Mouse (Mus musculus) heart, embryonic 10.5 days (tissue): ENCODE data around the gene Stoml1. TPM values are rescaled to one million over a fixed set of nuclear protein-coding genes. Genes with fewer than 3 reads are reported as not detected.

Experiments
- DNase-seq: peaks from one replicate; pipeline ENCODE4 v3.0.0-alpha.2; 2017; ENCODE audit warnings: low spot score
- H3K27ac ChIP-seq: fragments of 300-500 bp; sonication (generic); 2 replicates; pipeline ENCODE4 v1.5.1; 2016; ENCODE audit warnings: mild to moderate bottlenecking
- H3K27me3 ChIP-seq: fragments of 300-500 bp; sonication (generic); 2 replicates; pipeline ENCODE4 v1.6.1; 2016; ENCODE audit warnings: mild to moderate bottlenecking; ENCODE audit not compliant: poor library complexity, insufficient read depth, severe bottlenecking
- H3K36me3 ChIP-seq: fragments of 300-500 bp; sonication (generic); 2 replicates; pipeline ENCODE4 v1.6.1; 2016; ENCODE audit warnings: mild to moderate bottlenecking, moderate library complexity
- H3K4me1 ChIP-seq: fragments of 300-500 bp; sonication (generic); 2 replicates; pipeline ENCODE4 v1.6.1; 2016; ENCODE audit warnings: mild to moderate bottlenecking
- H3K4me3 ChIP-seq: fragments of 300-500 bp; sonication (generic); 2 replicates; pipeline ENCODE4 v1.5.1; 2016; ENCODE audit warnings: mild to moderate bottlenecking, moderate library complexity
- H3K9me3 ChIP-seq: fragments of 300-500 bp; sonication (generic); 2 replicates; pipeline ENCODE4 v1.6.1; 2016; ENCODE audit warnings: mild to moderate bottlenecking, moderate library complexity
- WGBS: fragments of 180-500 bp; shearing (Covaris S2); methylation state at CpG from one replicate; pipeline ENCODE4 v1.1.7; 2016; 5-methylcytosine and 5-hydroxymethylcytosine counted together
- polyA plus RNA-seq: library from polyadenylated mRNA; unstranded; fragments of >200 nt; fragmentation: Nextera tagmentation; extraction: Ambion mirVana; gene quantifications from 2 replicates; pipeline ENCODE4 v1.2.1, GENCODE M21; 2016

Stoml1 gene
- 24.2 and 27.0 TPM in 2 replicates for polyA plus RNA-seq

DNA sequence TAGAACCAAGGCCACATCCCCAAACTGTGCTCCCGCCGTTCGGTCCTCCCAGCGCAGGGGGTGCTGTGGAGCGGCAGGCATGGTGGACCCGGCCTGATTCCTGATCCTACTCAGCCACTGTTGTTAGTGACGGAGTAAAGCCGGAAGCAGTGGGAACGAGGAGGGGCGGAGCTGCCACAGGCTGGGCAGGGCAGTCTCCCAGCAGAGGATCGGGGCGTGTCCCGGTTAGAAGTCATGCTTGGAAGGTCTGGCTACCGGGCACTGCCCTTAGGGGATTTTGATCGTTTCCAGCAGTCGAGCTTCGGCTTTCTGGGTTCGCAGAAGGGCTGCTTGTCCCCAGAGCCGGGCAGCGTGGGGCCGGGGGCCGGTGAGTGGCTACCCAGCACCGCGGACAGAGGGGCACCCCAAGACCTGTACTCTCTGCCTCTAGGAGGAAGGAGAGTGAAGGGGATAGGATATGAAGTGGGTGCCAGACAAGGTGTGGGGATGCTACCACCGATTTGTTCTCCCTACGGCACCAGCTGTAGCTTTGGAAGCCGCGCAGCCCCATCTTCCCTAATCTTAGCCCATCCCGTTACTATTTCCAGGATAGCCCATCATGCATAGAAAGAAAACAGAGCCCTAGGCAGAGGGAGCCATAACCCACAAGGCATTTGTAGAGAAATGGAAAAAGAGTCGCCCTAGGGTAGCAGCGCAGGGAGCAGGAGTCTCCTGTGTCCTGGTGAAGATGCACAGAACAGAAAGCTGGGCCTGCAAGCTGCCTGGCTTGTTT is at the start of gene Stoml1:
Gene Stoml1 (plus strand): TSS at position 132 of the 772 bp plus-strand sequence.
- no peaks in the 10 kb centered on the region for H3K27me3 ChIP-seq
- peaks cover 19% of the 10 kb centered on the region for H3K36me3 ChIP-seq
- H3K27ac ChIP-seq: peak within 1 kb of the TSS; percentile 90
- H3K4me1 ChIP-seq: peaks cover 32% of the 10 kb centered on the region
- DNase-seq: peak; percentile 98
- no peaks in the 10 kb centered on the region for H3K9me3 ChIP-seq
- peak within 1 kb of the TSS; percentile 91 for H3K4me3 ChIP-seq
- under 1% methylated on average over 31 of the region's 31 CpGs for WGBS

DNA sequence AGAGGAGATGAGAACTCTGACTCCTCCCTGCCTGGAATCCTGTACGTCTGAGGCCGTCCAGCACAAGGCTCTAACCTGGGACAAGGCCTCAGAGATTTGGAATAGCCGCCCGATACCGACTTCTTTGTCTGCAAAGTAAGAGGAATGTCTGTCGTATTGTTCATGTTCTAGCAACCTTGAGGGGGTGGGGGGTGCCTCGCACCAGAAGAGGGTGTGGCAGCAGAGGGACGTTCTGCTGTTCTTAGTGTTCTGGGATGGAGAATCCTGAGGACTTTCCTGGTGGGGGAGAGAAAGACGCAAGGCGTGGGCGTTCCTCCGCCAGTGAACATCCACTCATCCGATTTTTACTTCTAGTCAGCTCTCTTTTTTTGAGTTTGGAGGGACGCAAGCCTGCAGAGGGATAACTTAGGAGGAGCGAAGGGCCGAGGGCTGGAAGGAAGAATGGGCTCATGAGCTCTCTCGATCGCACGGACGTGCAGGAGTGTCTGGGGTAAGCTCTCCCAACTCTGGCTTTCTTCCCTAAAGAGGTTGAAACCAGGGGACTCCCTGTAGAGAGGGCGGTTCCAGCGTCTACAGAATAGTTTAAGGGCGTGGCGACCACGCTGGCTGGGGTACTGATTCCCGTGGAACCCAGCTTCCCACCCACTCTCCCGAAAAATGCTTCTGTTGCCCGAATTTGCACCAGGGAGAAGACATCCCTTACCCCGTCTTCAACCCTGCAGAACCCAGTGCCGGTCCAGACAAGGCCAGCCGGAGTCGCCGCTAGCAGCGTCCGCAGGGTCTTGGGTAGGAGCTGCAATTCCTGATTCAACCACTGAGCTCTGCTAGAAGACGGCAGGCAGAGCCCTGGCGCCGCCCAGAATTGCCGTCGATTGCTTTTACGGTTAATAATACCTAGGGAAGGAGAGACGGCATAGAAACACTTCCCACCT is 49.2 kb upstream of the Stoml1 start, which contains the start of the genes Islr and Islr2:
Gene Islr (minus strand): TSS at position 791 of the 932 bp plus-strand sequence.
Gene Islr2 (minus strand): TSS at position 804 of the 932 bp plus-strand sequence.
- peak within 1 kb of the TSS; percentile 55 for H3K4me3 ChIP-seq
- peak within 1 kb of the TSS; percentile 26 for H3K27ac ChIP-seq
- H3K4me1 ChIP-seq: peaks cover 43% of the 10 kb centered on the region
- H3K9me3 ChIP-seq: no peaks in the 10 kb centered on the region
- WGBS: 2% methylated on average over 42 of the region's 42 CpGs
- peaks cover 75% of the 10 kb centered on the region for H3K27me3 ChIP-seq
- H3K36me3 ChIP-seq: no peaks in the 10 kb centered on the region
- no peak for DNase-seq

DNA sequence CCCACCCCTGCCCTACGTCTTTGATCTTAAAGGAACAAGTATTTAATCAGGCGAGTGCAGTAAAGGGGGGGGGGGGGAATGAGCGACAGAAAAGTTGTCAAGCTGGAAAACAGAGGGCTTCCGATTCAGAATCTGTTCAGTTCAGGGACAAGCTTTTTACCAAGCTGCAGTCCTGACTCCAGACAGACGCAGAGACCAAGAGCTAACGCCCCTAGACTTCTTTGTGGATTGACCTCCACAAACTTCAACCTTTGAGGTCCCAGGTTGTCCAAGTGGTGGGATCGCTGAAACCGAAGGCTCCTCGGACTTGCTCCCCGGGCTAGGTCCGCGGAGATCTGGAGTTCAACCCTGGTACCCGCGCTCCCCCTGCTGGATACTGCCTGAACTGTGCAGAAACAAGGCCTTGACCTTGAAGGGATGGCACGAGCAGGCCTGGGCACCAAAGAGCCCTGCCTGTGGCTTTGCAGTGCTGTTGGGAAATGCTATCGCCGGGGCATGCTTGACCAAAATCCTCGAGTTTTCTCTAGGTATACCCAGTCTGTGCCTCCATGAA is 48.4 kb upstream of the Stoml1 start:
- Histone ChIP-seq H3K27ac (peak overlapping the region; percentile 26; the same call in 1 of the 2 replicates), H3K4me1 (peaks cover 35% of the 10 kb centered on the region), H3K27me3 (peaks cover 68% of the 10 kb centered on the region), H3K36me3 (no peaks in the 10 kb centered on the region), H3K4me3 (peak overlapping the region; percentile 55), H3K9me3 (no peaks in the 10 kb centered on the region)
- 3% methylated on average over 18 of the region's 18 CpGs for WGBS
- peak; percentile 95 for DNase-seq

DNA sequence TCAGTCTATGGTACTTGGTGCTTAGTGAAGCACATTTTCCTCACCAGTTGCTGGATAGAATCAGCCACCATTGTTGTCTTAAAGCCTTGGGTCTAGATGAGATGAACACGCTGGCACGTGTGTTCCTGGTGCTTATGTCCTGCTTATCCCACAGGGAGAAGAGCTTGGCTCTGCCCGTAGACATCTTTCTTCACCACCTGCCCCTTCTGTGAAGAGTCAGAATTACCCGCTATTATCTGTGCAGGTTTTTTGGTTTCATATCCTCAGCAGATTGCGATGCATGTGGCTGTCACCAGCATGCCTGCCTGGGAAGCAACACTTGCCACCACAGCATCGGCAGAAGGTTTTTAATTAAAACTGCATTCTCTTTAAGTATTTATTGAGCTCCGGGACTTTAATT is 47.0 kb upstream of the Stoml1 start:
- 86% methylated on average over 7 of the region's 7 CpGs for WGBS
- DNase-seq: no peak
- Histone ChIP-seq H3K4me1 (peaks cover 40% of the 10 kb centered on the region), H3K36me3 (no peaks in the 10 kb centered on the region), H3K27me3 (peaks cover 53% of the 10 kb centered on the region), H3K4me3 (no peak overlapping the region), H3K27ac (no peak overlapping the region), H3K9me3 (no peaks in the 10 kb centered on the region)

DNA sequence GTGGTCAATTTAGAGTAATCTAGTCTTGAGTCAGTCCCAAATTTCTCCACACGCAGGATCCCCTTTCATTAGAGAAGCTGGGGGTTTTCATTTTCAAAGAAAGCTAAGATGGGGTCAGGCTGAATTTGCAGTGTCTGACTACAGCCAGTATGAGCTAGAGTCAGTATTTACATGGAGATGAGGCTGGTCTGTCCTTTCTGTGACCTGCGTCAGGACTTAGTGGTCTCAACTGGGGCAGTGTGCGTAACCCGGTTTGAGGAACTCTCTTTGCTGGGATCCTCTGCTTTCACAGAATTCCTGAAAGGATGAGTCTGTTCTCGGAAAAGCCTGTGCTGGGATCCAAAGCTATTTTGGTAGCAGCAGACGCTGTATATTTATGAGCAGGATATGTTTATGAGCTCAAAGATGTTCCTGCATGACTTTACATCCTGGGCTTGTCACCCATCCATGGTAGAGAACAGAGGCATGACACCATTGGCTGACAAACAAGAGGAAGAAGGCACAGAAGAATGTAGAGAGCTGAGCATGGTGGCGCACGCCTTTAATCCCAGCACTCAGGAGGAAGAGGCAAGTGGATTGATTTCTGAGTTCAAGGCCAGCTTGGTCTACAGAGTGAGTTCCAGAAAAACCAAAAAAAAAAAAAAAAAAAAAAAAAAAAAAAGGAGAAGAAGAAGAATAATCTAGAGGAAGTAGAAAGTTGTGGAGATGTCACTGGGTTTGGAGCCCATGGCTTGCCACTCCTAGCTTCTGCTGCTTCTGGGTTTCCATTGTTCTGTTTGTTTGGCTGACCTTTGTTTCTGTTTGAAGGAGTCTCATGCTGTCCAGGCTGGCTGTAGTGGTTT is 43.3 kb upstream of the Stoml1 start:
- H3K4me3 ChIP-seq: no peak overlapping the region
- peaks cover 41% of the 10 kb centered on the region for H3K4me1 ChIP-seq
- 76% methylated on average over 8 of the region's 8 CpGs for WGBS
- peak overlapping the region; percentile 77 for H3K27ac ChIP-seq
- peaks cover 32% of the 10 kb centered on the region for H3K27me3 ChIP-seq
- no peaks in the 10 kb centered on the region for H3K9me3 ChIP-seq
- no peak for DNase-seq
- no peaks in the 10 kb centered on the region for H3K36me3 ChIP-seq

DNA sequence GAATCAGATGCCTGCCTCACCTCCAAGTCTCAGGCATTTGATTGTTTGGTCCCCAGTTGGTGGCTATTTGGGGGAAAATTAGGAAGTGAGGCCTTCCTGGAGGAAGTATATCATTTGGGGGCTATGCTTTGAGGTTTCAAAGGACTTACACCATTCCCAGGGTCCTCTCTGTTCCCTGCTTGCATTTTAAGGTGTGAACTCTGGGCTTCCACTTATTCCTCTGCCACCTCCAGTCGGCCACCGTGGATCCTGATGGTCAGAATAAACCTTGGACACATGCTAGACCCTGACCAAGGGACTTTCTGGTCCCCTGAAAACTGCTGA is 42.7 kb upstream of the Stoml1 start:
- peak overlapping the region; percentile 77 for H3K27ac ChIP-seq
- no peak overlapping the region for H3K4me3 ChIP-seq
- no peaks in the 10 kb centered on the region for H3K9me3 ChIP-seq
- H3K27me3 ChIP-seq: peaks cover 28% of the 10 kb centered on the region
- H3K36me3 ChIP-seq: no peaks in the 10 kb centered on the region
- peaks cover 45% of the 10 kb centered on the region for H3K4me1 ChIP-seq
- DNase-seq: no peak
- 56% methylated on average over 2 of the region's 2 CpGs for WGBS

DNA sequence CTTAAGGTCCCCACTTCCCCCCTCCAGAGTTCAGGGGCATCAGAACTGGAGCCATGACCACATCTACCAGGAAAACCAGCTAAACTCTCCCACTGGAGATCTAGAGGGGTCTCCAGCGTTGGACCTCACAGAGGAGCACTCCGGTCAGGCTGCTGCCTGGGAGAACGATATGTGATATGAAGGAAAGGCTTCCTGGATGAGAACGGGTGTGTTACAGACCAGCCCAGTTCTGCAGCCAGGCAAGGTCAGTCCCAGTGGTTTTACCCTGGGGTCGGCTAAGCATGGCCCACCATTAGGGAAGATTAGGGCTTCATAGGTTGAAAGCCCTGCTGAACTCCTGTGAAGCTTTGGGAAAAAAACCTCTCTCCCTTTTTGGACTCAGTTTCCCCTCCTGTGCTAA is 39.6 kb upstream of the Stoml1 start:
- no peak for DNase-seq
- 0 out of 2 replicates have a peak, but pooled peaks cover 10% of the 10 kb centered on the region for H3K27me3 ChIP-seq
- H3K27ac ChIP-seq: 0 out of 2 replicates have a peak overlapping the region, but pooled peaks have one; percentile 30
- H3K4me3 ChIP-seq: no peak overlapping the region
- H3K36me3 ChIP-seq: no peaks in the 10 kb centered on the region
- H3K4me1 ChIP-seq: peaks cover 52% of the 10 kb centered on the region
- WGBS: 64% methylated on average over 5 of the region's 5 CpGs
- no peaks in the 10 kb centered on the region for H3K9me3 ChIP-seq

DNA sequence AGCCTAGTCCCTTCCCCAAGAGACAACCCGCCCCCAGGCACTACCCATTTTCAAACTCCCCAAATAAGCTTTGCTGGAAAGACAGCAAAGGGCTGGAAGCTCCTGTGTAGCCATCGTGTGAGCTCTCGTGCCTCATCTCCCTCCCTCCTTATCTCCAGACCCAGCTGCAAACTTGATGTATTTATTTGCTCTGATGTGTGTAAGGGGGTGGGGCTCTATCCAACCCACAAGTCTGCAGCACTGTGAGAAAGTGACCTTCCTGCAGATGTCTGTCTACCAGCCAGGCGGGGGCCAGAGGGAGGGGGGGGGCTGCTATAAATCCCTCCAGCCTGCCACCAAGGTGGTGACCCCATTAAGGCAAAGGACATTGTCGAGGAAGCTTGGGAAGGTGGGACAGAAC is 39.1 kb upstream of the Stoml1 start:
- no peaks in the 10 kb centered on the region for H3K9me3 ChIP-seq
- H3K4me1 ChIP-seq: peaks cover 56% of the 10 kb centered on the region
- H3K27ac ChIP-seq: no peak overlapping the region
- no peaks in the 10 kb centered on the region for H3K36me3 ChIP-seq
- WGBS: 18% methylated on average over 5 of the region's 5 CpGs
- no peak for DNase-seq
- no peak overlapping the region for H3K4me3 ChIP-seq
- H3K27me3 ChIP-seq: 0 out of 2 replicates have a peak, but pooled peaks cover 10% of the 10 kb centered on the region

DNA sequence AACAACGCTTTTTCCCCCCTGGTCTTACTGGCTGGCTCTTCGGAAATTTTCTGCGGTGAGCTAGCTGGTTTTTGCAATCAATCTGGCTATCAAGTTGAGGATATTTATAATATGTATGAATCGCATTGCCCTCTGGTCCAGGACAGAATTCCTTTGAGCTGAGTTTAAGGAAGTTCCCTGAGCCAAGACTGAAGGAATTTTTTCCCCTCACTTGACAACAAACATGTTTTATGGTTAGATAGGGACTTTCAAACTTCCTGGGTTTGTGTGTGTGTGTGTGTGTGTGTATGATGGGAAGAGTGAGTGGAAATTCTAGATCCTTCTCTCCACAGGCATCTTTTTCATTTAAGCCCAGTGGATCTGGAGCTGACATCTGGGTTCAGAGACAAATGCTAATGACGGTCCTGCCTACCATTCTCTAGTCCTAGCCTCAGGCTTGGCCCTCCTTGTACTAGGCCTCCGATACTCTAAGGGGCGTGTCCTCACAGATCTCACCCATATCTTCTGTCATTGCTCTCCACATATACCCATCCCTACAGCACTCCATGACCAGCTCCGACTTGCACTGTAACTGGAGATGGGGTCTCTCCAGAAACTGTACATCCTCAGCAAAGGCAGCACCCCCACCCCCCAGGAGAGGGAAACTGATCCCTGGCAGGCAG is 38.3 kb upstream of the Stoml1 start:
- Histone ChIP-seq H3K4me3 (no peak overlapping the region), H3K27ac (no peak overlapping the region), H3K4me1 (peaks cover 59% of the 10 kb centered on the region), H3K27me3 (0 out of 2 replicates have a peak, but pooled peaks cover 10% of the 10 kb centered on the region), H3K36me3 (peaks cover 5% of the 10 kb centered on the region), H3K9me3 (no peaks in the 10 kb centered on the region)
- DNase-seq: no peak
- 66% methylated on average over 8 of the region's 8 CpGs for WGBS

DNA sequence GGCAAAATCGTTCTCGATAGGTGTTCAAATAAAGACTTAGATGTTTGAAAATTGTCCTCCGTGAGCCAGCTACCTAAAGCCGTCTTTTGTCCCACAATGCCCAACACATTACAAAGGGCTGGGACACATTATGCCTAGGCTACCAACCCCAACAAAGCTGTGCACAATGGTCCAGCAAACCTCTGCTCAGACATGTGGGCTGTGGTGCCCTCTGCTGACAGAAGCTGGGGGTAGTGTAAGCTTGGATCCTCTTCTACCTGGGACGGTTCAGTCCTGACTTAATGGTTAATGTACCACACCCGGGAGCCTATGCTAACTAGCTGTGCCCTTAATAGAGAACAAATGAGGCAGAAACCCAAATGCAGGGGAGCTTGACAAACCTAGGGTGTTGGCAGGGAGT is 36.6 kb upstream of the Stoml1 start:
- H3K27me3 ChIP-seq: 0 out of 2 replicates have a peak, but pooled peaks cover 10% of the 10 kb centered on the region
- DNase-seq: no peak
- H3K4me1 ChIP-seq: peaks cover 50% of the 10 kb centered on the region
- no peak overlapping the region for H3K4me3 ChIP-seq
- H3K36me3 ChIP-seq: peaks cover 17% of the 10 kb centered on the region
- no peaks in the 10 kb centered on the region for H3K9me3 ChIP-seq
- no peak overlapping the region for H3K27ac ChIP-seq
- 55% methylated on average over 6 of the region's 6 CpGs for WGBS

DNA sequence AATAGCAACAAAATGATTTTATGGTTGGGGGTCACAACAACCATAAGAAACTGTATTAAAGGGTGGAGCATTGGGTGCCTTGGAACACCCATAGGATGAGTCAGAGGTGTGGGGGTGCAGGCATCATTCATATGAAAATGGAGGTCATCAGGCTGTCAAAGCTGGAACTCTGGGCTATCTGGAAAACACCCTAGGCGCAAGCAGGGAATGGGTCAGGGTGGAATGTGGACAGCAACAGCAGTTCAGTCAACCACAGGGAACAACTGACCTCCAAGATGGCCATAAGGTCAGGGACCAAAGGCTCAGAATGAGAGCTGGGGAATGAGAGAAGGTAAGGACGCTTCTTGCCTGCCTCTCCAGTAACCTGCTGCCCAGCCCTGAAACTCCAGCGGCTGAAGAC is 34.4 kb upstream of the Stoml1 start:
- Histone ChIP-seq H3K4me3 (no peak overlapping the region), H3K36me3 (peaks cover 35% of the 10 kb centered on the region), H3K27ac (no peak overlapping the region), H3K4me1 (peaks cover 32% of the 10 kb centered on the region), H3K27me3 (no peaks in the 10 kb centered on the region), H3K9me3 (no peaks in the 10 kb centered on the region)
- 80% methylated on average over 3 of the region's 3 CpGs for WGBS
- DNase-seq: no peak
